Mouse (Mus musculus): ENCODE results near the gene Cdh13. TPM values are rescaled to one million over a fixed set of nuclear protein-coding genes. Genes with fewer than 3 reads are reported as not detected.

The Cdh13 gene
- polyA plus RNA-seq, 1 experiment: not detected

DNA sequence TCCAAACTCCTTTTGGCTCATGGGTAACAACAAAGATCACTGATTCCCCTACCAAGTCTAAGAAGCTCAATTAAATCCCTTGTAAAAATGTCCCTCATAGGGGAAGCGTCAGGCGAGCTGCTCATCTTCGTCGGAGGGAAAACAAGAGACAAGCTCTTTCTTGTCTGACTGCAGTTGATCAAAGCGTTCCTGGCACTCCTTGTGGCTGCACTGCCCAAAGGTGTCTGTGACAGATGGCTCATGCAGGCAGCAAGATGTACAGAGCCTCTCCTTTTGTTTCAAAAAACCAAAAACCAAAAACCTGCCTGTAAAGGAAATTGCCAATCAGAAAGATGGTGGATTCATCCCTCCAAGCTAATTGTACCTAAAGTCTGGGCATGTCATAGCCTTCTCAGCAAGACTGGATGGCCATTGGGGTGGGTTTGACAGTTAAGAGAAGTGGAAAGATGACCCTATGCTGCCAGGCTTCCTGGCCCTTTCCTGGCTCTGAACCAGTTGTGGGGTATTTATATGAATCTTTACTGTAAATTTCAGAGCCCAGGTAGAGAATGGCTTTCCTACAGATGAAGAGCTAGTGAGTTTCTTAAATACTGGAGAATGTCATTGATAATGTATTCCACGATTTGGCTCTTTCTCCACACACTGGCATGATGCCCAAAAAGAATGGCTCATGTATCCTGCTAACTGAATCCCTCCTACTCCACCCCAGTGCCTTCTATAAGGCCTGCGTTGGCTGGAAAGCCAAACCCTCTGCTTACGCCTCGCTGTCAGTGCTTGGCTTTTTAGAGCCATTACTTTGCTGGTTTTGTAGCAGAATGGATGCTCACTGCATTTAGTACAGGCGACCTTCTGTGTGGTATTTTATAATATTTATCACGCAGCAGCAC lies 596.6 kb downstream of the Cdh13 start:
- no peaks in the 10 kb centered on the region for H3K4me1 ChIP-seq (ENCODE audit: control insufficient read depth, insufficient read depth, low read length)
- H3K27ac ChIP-seq (ENCODE audit: control insufficient read depth, insufficient read depth, low read depth, low read length, poor library complexity): no peak overlapping the region
- H3K4me3 ChIP-seq (replicated peaks; ENCODE audit: control insufficient read depth, low read depth, low read length): no peak overlapping the region
- no peak for TF ChIP-seq CTCF (IDR thresholded peaks at IDR 0.05; ENCODE audit: control insufficient read depth, insufficient read depth, low read length)
- no peak for TF ChIP-seq POLR2A (IDR thresholded peaks at IDR 0.05; ENCODE audit: borderline replicate concordance, control insufficient read depth, low read depth, low read length)
- 76% methylated on average over 11 of the region's 11 CpGs for WGBS

DNA sequence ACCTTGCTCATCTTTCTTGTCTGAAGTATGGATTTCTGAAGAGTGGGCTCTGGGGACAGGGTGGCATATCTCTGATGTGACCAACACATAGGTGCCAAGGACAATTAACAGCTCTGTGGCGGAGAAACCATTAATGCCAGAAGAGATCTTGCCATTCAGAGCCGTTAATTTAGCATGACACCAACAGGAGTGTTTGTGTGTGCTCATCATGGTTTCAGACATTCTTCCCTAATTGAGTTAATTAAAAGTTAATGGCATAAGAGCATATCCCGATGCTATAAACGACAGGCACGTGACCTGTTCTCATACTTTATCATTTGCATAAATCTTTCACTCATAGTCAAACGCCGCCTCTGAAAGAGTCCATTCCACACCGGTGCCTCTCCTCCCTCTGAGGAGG lies 600.8 kb downstream of the Cdh13 start:
- WGBS: 89% methylated on average over 8 of the region's 8 CpGs
- no peak for TF ChIP-seq POLR2A (IDR thresholded peaks at IDR 0.05; ENCODE audit: borderline replicate concordance, control insufficient read depth, low read depth, low read length)
- no peak for TF ChIP-seq CTCF (IDR thresholded peaks at IDR 0.05; ENCODE audit: control insufficient read depth, insufficient read depth, low read length)
- Histone ChIP-seq H3K4me3 (replicated peaks; ENCODE audit: control insufficient read depth, low read depth, low read length) (no peak overlapping the region), H3K4me1 (ENCODE audit: control insufficient read depth, insufficient read depth, low read length) (no peaks in the 10 kb centered on the region), H3K27ac (ENCODE audit: control insufficient read depth, insufficient read depth, low read depth, low read length, poor library complexity) (no peak overlapping the region)

DNA sequence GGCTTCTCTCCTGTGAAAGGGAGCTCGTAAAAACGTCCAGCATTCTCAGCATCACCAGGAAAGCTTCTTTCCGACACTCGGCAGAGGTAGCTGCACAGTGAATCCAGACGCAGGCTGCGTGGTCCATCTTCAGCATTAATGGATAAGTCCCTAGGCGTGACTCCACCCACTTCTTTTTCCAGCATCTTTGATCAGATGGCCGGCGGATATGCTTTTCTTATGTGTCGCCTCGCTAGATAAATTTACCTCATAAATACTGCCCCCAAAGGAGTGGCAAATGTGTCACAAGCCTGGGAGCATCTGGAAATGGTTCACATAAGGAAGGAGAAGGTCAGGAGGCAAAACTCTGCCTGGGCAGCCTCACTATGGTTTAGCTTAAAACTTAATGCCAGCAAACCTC lies 601.5 kb downstream of the Cdh13 start:
- WGBS: 80% methylated on average over 11 of the region's 11 CpGs
- TF ChIP-seq POLR2A (IDR thresholded peaks at IDR 0.05; ENCODE audit: borderline replicate concordance, control insufficient read depth, low read depth, low read length): no peak
- no peak for TF ChIP-seq CTCF (IDR thresholded peaks at IDR 0.05; ENCODE audit: control insufficient read depth, insufficient read depth, low read length)
- no peak overlapping the region for H3K4me3 ChIP-seq (replicated peaks; ENCODE audit: control insufficient read depth, low read depth, low read length)

DNA sequence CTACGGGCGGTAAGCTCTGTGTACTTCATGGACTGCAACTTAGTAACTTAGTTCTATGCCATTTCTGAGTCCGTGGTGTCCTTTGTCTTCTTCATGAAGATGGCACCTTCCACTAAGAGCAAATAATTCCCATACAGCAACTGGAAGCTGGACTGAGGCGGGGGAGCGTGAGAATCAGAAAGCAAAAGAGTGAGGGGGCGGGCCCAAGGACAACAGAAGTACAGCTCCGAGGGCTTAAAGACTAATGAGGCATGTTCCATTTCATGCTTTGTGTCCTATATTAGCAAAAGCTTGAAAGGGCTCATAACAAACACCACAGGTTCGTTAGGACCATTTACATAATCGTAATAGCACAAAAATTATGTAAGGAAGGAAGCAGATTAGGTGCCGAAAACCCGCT lies 618.9 kb downstream of the Cdh13 start:
- TF ChIP-seq POLR2A (IDR thresholded peaks at IDR 0.05; ENCODE audit: borderline replicate concordance, control insufficient read depth, low read depth, low read length) (no peak), CTCF (IDR thresholded peaks at IDR 0.05; ENCODE audit: control insufficient read depth, insufficient read depth, low read length) (no peak)
- WGBS: 82% methylated on average over 11 of the region's 11 CpGs
- Histone ChIP-seq H3K4me1 (ENCODE audit: control insufficient read depth, insufficient read depth, low read length) (no peaks in the 10 kb centered on the region), H3K4me3 (replicated peaks; ENCODE audit: control insufficient read depth, low read depth, low read length) (no peak overlapping the region), H3K27ac (ENCODE audit: control insufficient read depth, insufficient read depth, low read depth, low read length, poor library complexity) (no peak overlapping the region)

More for the DNA sequence above, 601.5 kb downstream of the Cdh13 start:
- no peak overlapping the region for H3K27ac ChIP-seq (ENCODE audit: control insufficient read depth, insufficient read depth, low read depth, low read length, poor library complexity)
- H3K4me1 ChIP-seq (ENCODE audit: control insufficient read depth, insufficient read depth, low read length): no peaks in the 10 kb centered on the region

DNA sequence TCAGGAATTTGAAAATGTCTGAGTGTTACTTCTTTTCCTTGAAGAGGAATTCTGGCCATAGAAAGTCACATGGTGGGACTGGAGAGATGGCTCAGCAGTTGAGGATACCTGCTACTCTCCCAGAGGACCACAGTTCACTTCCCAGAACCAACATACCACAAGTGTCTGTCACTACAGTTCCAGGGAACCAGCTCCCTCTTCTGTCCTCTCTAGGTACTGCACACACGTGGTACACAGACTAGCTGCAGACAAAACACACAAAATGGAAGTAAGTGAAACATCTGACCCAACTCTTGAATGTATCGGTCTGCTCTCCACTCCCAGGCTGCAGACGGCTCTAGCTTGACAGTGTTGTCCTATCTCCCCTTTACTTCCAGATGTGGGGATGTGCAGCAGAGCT lies 633.0 kb downstream of the Cdh13 start:
- H3K4me3 ChIP-seq (replicated peaks; ENCODE audit: control insufficient read depth, low read depth, low read length): no peak overlapping the region
- 82% methylated on average over 3 of the region's 3 CpGs for WGBS
- TF ChIP-seq CTCF (IDR thresholded peaks at IDR 0.05; ENCODE audit: control insufficient read depth, insufficient read depth, low read length) (no peak), POLR2A (IDR thresholded peaks at IDR 0.05; ENCODE audit: borderline replicate concordance, control insufficient read depth, low read depth, low read length) (no peak)
- H3K4me1 ChIP-seq (ENCODE audit: control insufficient read depth, insufficient read depth, low read length): no peaks in the 10 kb centered on the region
- H3K27ac ChIP-seq (ENCODE audit: control insufficient read depth, insufficient read depth, low read depth, low read length, poor library complexity): no peak overlapping the region

DNA sequence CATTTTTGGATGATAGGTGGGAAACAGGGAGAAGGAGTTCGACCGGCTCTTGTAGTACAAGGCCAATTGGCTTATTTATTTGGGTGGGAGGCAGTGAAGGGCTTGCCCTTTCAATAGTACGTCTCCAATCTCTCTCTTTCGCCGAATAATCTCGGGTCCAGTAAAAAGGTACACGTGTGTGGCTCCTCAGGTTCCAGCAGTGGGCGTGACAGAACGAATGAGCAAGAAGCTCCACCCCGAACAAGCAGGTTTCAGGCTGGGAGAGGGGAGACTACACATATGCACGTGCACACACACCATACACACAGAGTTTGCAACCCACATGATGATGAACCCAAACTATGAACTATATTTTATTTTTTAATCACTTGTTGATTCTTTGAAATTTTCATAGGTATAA lies 653.9 kb downstream of the Cdh13 start:
- TF ChIP-seq CTCF (IDR thresholded peaks at IDR 0.05; ENCODE audit: control insufficient read depth, insufficient read depth, low read length) (no peak), POLR2A (IDR thresholded peaks at IDR 0.05; ENCODE audit: borderline replicate concordance, control insufficient read depth, low read depth, low read length) (no peak)
- Histone ChIP-seq H3K4me3 (replicated peaks; ENCODE audit: control insufficient read depth, low read depth, low read length) (no peak overlapping the region), H3K27ac (ENCODE audit: control insufficient read depth, insufficient read depth, low read depth, low read length, poor library complexity) (no peak overlapping the region), H3K4me1 (ENCODE audit: control insufficient read depth, insufficient read depth, low read length) (no peaks in the 10 kb centered on the region)
- 34% methylated on average over 11 of the region's 11 CpGs for WGBS

DNA sequence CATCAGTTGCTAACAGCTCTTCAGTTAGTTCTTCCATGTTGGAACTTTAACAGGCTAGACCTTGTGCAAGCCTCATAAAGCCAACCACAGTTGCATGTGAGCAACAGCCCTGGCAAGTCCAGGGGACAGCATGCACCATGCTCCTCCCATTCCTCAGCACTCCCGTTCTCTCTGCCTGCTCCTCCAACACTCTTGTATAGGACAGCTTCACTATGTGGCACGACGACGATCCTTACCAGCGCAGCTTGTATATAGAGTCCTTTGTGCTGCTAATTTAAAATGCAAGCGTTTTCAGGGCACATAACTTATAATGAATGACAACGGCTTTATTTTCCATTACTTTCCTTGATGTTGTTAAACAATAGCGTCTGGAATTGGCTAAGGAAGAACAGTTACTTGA lies 654.5 kb downstream of the Cdh13 start:
- H3K4me1 ChIP-seq (ENCODE audit: control insufficient read depth, insufficient read depth, low read length): no peaks in the 10 kb centered on the region
- 55% methylated on average over 8 of the region's 8 CpGs for WGBS
- no peak overlapping the region for H3K4me3 ChIP-seq (replicated peaks; ENCODE audit: control insufficient read depth, low read depth, low read length)
- TF ChIP-seq POLR2A (IDR thresholded peaks at IDR 0.05; ENCODE audit: borderline replicate concordance, control insufficient read depth, low read depth, low read length): no peak
- no peak for TF ChIP-seq CTCF (IDR thresholded peaks at IDR 0.05; ENCODE audit: control insufficient read depth, insufficient read depth, low read length)
- H3K27ac ChIP-seq (ENCODE audit: control insufficient read depth, insufficient read depth, low read depth, low read length, poor library complexity): no peak overlapping the region

DNA sequence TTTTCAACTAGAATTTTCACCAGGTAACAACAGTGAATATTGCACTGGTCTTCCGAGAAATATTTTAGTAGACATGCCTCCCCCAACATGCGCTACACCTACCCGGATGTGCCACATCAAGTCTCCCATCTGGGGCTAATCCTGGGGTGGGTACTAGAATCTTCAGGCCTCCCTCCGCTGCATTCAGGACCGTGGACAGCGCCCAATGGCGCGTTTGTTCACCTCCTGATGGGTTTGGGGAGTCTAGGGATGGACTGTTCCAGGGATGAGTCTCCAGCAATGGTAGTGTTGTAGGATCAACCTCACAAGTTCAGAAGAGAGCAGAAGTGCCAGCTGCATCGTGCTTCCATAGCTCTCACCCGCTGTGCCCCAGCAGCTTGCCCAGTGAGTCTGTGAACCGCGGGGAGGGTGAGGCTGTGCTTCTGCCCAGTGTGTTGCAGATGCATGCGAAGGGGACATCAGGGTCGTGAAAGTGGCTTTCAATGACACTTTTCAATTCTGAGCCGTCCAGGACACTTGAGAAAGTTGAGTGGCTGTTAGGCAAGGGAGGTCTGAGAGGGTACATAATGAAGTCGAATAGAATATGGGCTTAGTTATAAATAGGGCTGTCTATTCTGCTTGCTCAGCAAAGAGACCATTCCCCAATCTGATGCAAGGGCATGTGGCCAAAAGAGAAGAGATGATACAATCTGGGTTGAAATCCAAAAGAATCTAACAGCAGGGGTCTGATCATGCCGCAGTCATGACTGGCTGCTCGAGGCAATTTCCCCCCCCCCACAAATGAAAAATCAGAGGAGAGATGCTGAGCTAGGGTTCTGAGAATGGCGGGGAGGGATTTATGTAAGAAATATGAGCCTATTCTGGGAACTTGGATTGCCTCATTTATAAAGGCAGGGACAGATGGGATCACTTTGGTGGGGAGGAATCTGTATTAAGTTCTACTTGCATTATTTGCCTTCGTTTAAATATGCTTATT lies 668.5 kb downstream of the Cdh13 start:
- WGBS: 59% methylated on average over 20 of the region's 20 CpGs
- no peak overlapping the region for H3K27ac ChIP-seq (ENCODE audit: control insufficient read depth, insufficient read depth, low read depth, low read length, poor library complexity)
- no peak overlapping the region for H3K4me3 ChIP-seq (replicated peaks; ENCODE audit: control insufficient read depth, low read depth, low read length)
- TF ChIP-seq POLR2A (IDR thresholded peaks at IDR 0.05; ENCODE audit: borderline replicate concordance, control insufficient read depth, low read depth, low read length) (no peak), CTCF (IDR thresholded peaks at IDR 0.05; ENCODE audit: control insufficient read depth, insufficient read depth, low read length) (no peak)
- no peaks in the 10 kb centered on the region for H3K4me1 ChIP-seq (ENCODE audit: control insufficient read depth, insufficient read depth, low read length)

Data from bone marrow, adult 2 months (tissue).